Mouse (Mus musculus) midbrain, embryonic 13.5 days (tissue): ENCODE measurements around the gene Fgfbp3. TPM values are rescaled to one million over a fixed set of nuclear protein-coding genes. Genes with fewer than 3 reads are reported as not detected.

Experiments used
- ATAC-seq: fragments of 200-750 bp; cut with Nextera tagmentation; 2 replicates; pipeline ENCODE4 v1.8.0; 2017; ENCODE audit warnings: mild to moderate bottlenecking, moderate TSS enrichment, moderate library complexity
- H3K27ac ChIP-seq: fragments of 300-500 bp; sonication (generic); 2 replicates; pipeline ENCODE4 v1.5.1; 2015; ENCODE audit warnings: inconsistent platforms, mild to moderate bottlenecking, moderate library complexity
- H3K27me3 ChIP-seq: fragments of 300-500 bp; sonication (generic); 2 replicates; pipeline ENCODE4 v1.6.1; 2015; ENCODE audit warnings: mild to moderate bottlenecking, inconsistent platforms
- H3K36me3 ChIP-seq: fragments of 300-500 bp; sonication (generic); 2 replicates; pipeline ENCODE4 v1.6.1; 2015; ENCODE audit warnings: mild to moderate bottlenecking, inconsistent platforms
- H3K4me1 ChIP-seq: fragments of 300-500 bp; sonication (generic); replicated peaks from 2 replicates; pipeline ENCODE4 v1.6.1; 2015; ENCODE audit warnings: inconsistent platforms
- H3K4me2 ChIP-seq: fragments of 300-500 bp; sonication (generic); replicated peaks from 2 replicates; pipeline ENCODE4 v1.6.1; 2015; ENCODE audit warnings: moderate library complexity, mild to moderate bottlenecking, inconsistent platforms
- H3K4me3 ChIP-seq: fragments of 300-500 bp; sonication (generic); replicated peaks from 2 replicates; pipeline ENCODE4 v1.5.1; 2015; ENCODE audit warnings: mild to moderate bottlenecking, inconsistent platforms
- H3K9ac ChIP-seq: fragments of 300-500 bp; sonication (generic); replicated peaks from 2 replicates; pipeline ENCODE4 v1.6.1; 2015; ENCODE audit warnings: mild to moderate bottlenecking, inconsistent platforms
- H3K9me3 ChIP-seq: fragments of 300-500 bp; sonication (generic); 2 replicates; pipeline ENCODE4 v1.6.1; 2016; ENCODE audit warnings: mild to moderate bottlenecking, inconsistent platforms
- WGBS: fragments of 180-500 bp; shearing (Covaris S2); methylation state at CpG from one replicate; pipeline ENCODE4 v1.1.7; 2015; 5-methylcytosine and 5-hydroxymethylcytosine counted together
- polyA plus RNA-seq: library from polyadenylated mRNA; unstranded; fragments of >200 nt; fragmentation: Nextera tagmentation; extraction: Ambion mirVana; gene quantifications from 2 replicates; pipeline ENCODE4 v1.2.1, GENCODE M21; 2015

Gene Fgfbp3
- polyA plus RNA-seq, 1 experiment from 2014 or later = 45.5 TPM

DNA sequence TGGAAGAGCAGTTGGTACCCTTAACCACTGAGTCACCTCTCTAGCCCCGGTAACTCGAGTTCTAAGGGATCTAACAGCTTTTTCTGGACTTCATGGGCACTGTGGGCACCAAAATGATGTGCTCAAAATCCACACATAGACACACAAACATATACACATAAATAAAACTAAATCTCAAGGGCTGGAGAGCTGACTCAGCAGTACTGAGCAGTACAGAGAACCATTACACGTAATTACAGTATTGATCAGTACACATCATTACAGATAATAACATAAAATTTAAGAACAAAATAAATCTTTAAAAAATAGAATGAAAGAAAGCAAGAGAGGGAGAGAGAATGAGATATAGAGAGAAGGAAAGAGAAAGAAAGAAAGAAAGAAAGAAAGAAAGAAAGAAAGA is 10.3 kb downstream of the Fgfbp3 start:
- Histone ChIP-seq H3K9me3 (no peaks in the 10 kb centered on the region), H3K27me3 (peaks cover 9% of the 10 kb centered on the region), H3K27ac (no peak overlapping the region), H3K4me3 (no peak overlapping the region), H3K4me1 (peaks cover 17% of the 10 kb centered on the region), H3K9ac (no peak overlapping the region), H3K36me3 (no peaks in the 10 kb centered on the region), H3K4me2 (no peak overlapping the region)
- ATAC-seq = no peak
- 81% methylated on average over 3 of the region's 3 CpGs for WGBS

DNA sequence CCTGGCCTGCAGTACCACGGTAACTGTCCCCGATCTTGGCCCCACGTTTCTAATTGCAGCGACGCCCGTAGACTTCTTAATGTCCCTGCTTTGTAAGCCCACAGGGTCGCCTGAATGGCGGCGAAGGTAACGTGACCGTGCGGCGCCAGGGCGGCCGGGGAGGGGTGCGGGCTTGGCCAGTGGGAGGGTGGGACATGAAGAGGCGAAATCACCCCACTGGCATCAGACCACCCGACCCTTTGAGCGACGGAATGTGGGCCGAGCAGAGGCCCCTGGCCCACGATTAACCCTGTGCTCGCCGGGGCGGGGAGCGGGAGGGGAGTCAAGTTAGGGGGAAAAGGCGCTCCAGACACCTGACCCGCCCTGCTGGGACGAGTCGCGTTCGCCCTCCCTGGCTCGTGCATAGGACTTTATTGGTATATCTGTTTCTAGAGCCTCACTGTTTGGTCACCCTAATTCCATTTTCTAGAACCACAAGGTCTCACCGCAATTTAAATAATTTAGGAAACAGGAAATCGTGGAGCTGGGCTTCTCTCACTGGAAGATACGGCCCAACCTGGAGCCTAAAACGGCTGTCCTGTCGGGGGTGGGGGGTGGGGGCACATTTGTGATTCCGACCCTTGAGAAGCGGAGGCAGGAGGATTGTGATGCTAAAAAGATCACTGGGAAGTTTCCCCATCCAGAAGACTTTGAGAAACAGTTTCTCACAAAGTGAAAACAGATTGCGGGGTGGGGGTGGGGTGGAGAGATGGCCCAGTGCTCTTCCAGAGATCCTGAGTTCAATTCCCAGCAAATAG is 15.0 kb downstream of the Fgfbp3 start:
- Histone ChIP-seq H3K4me1 (peaks cover 16% of the 10 kb centered on the region), H3K9me3 (no peaks in the 10 kb centered on the region), H3K36me3 (no peaks in the 10 kb centered on the region), H3K9ac (peak overlapping the region; percentile 67), H3K27ac (peak overlapping the region; percentile 80), H3K27me3 (no peaks in the 10 kb centered on the region; the same call in 1 of the 2 replicates), H3K4me3 (peak overlapping the region; percentile 48), H3K4me2 (peak overlapping the region; percentile 72)
- under 1% methylated on average over 41 of the region's 41 CpGs for WGBS
- ATAC-seq = peak; percentile 93

DNA sequence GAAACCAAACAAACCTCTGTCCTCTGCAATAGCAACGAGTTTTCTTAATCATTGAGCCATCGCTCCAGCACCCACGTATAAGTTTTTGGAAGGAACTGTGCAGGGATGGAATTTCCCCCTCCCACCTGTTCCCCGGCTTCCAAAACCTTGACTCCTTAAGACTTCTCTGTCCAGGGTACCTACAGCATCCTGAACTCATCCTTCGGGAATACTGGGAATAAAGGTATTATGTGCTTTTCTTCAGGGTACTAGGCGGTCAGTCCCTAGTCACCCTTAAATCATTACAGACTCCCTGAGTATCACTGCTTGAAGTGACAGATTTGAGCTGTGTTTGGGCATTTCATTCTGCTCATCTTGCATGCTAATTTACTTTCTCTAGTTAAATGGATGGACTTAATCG is 16.0 kb downstream of the Fgfbp3 start:
- WGBS = 35% methylated on average over 7 of the region's 7 CpGs
- no peaks in the 10 kb centered on the region for H3K9me3 ChIP-seq
- no peaks in the 10 kb centered on the region for H3K36me3 ChIP-seq
- H3K27ac ChIP-seq = peak overlapping the region; percentile 80
- H3K4me2 ChIP-seq = peak overlapping the region; percentile 72
- peak overlapping the region; percentile 67; the same call in 1 of the 2 replicates for H3K9ac ChIP-seq
- ATAC-seq = no peak
- H3K4me1 ChIP-seq = peaks cover 16% of the 10 kb centered on the region
- peak overlapping the region; percentile 48 for H3K4me3 ChIP-seq
- no peaks in the 10 kb centered on the region; the same call in 1 of the 2 replicates for H3K27me3 ChIP-seq

DNA sequence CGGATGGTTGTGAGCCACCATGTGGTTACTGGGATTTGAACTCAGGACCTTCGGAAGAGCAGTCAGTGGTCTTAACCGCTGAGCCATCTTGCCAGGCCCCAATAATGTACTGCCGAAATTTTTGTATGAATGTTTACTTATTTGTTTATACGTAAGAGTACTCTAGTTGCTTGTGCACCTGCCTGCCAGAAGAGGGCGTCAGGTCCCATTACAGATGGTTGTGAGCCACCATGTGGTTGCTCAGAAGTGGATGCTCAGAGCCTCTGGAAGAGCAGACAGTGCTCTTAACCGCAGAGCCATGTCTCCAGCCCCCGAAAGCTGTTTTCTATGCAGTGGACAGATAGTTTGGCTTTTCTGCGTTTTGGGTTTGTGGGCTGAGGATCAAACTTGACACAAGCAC is 21.6 kb downstream of the Fgfbp3 start:
- Histone ChIP-seq H3K9me3 (no peaks in the 10 kb centered on the region), H3K36me3 (peaks cover 21% of the 10 kb centered on the region), H3K4me2 (no peak overlapping the region), H3K4me1 (peaks cover 17% of the 10 kb centered on the region), H3K9ac (no peak overlapping the region), H3K4me3 (no peak overlapping the region), H3K27ac (peak overlapping the region; percentile 78), H3K27me3 (no peaks in the 10 kb centered on the region; the same call in 1 of the 2 replicates)
- 45% methylated on average over 9 of the region's 9 CpGs for WGBS
- ATAC-seq = no peak

DNA sequence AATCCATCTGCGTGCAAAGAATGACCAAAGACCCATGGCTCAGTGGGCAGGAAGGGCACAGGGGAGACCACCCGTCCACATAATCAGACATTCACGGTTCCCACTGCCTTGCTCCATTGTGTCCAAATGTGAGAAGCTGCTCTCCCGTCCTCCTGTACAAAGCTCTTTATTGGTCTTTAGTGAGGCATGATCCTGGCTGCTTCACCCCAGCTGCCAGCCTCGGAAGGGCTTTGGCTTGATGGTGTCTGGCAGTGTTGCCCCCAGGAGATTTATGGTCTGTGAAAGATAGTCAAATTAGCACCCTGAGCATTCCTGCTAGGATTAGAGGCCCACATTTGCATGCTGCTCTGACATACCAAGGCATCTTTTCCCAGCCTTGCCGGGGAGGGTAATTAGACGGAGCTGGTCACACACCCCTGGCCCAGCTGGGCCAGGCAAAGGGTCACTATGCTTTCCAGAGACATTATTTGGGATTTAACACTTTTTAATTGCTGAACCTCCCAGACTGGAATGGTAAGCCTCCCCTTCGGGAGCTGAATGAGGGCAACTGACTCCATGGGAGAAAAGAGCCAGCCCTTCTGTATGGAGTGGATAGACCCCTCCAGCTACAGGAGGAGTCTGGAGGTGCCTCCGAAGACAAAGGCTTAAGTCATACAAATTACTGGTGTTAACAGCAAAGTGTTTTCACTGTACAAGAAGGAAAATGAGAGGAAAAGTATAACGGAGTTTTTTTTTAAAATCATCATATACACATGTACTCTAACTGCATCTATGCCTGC is 22.4 kb downstream of the Fgfbp3 start:
- H3K4me2 ChIP-seq = 0 out of 2 replicates have a peak overlapping the region, but pooled peaks have one; percentile 11
- peak overlapping the region; percentile 48 for H3K9ac ChIP-seq
- no peaks in the 10 kb centered on the region for H3K27me3 ChIP-seq
- H3K9me3 ChIP-seq = no peaks in the 10 kb centered on the region
- ATAC-seq = peak; percentile 93
- peak overlapping the region; percentile 78 for H3K27ac ChIP-seq
- H3K4me1 ChIP-seq = peaks cover 17% of the 10 kb centered on the region
- peaks cover 27% of the 10 kb centered on the region for H3K36me3 ChIP-seq
- H3K4me3 ChIP-seq = no peak overlapping the region
- 3% methylated on average over 10 of the region's 10 CpGs for WGBS

DNA sequence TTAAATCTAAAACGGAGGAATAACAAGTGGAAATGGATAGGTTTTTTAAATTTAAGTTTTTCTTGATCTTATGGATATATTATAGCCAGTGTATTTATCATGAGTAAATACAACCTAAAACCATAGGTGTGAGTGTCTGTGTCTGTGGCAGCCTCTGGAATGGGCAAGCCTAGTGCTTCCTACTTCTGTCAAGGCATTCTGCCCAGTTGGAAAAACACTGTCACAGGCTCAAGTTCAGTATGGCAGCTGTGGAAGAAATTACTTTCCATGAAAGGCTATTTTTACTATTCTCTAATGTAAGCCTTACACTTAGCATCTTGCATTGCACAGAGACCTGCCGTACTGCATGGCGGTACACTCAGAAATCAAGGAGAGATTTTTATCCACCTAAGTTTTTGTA is 27.7 kb downstream of the Fgfbp3 start:
- WGBS = over 99% methylated on average over 3 of the region's 3 CpGs
- ATAC-seq = no peak
- Histone ChIP-seq H3K9me3 (no peaks in the 10 kb centered on the region), H3K4me2 (no peak overlapping the region), H3K27ac (no peak overlapping the region), H3K4me3 (no peak overlapping the region), H3K4me1 (peaks cover 10% of the 10 kb centered on the region), H3K27me3 (no peaks in the 10 kb centered on the region), H3K36me3 (peaks cover 75% of the 10 kb centered on the region), H3K9ac (no peak overlapping the region)

DNA sequence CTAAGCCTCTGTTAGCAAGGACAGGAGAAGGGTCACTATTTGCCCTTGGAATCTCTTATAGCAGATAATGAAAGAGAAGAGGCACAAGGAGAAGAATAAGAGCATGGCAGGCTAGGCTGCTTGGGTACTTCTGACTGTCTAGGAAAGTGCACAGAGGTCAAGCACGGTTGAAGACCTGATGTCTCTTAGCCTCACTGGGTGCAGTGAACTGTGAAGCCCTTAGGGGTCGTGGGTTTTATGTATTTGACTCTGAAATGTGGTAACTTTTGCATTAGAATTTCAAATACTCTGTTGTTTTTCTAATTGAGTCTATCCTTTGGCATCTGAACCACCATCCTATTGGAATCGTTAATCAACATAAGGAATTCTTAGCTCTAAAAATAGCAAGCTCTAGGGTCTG is 31.7 kb downstream of the Fgfbp3 start:
- Histone ChIP-seq H3K4me2 (no peak overlapping the region), H3K9me3 (no peaks in the 10 kb centered on the region), H3K4me1 (no peaks in the 10 kb centered on the region), H3K9ac (no peak overlapping the region), H3K27ac (no peak overlapping the region), H3K27me3 (no peaks in the 10 kb centered on the region), H3K36me3 (peaks cover 86% of the 10 kb centered on the region), H3K4me3 (no peak overlapping the region)
- WGBS = 45% methylated on average over 3 of the region's 3 CpGs
- ATAC-seq = no peak

DNA sequence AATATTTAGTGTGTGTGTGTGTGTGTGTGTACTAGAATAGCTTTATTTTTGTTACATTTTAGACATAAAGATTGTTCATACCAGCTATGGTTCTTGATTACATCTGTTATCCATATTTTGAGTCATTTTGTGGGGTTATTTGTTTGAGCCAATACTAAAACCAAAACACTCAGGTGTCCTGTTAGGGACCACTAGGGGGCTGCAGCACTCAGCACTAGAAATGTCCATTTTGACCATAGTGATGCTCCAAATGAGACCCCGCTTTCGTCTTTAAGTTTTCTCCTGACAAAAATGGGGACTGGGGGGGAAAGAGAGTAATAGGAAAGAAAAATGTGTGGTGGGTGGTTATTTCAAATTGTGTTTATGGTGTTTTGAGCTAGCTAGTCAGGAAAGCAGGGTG is 33.1 kb downstream of the Fgfbp3 start:
- no peaks in the 10 kb centered on the region for H3K4me1 ChIP-seq
- no peaks in the 10 kb centered on the region for H3K9me3 ChIP-seq
- 78% methylated on average over 2 of the region's 2 CpGs for WGBS
- H3K9ac ChIP-seq = no peak overlapping the region
- no peak overlapping the region for H3K4me2 ChIP-seq
- H3K36me3 ChIP-seq = peaks cover 87% of the 10 kb centered on the region
- ATAC-seq = no peak
- no peak overlapping the region for H3K4me3 ChIP-seq
- no peak overlapping the region for H3K27ac ChIP-seq
- no peaks in the 10 kb centered on the region for H3K27me3 ChIP-seq

DNA sequence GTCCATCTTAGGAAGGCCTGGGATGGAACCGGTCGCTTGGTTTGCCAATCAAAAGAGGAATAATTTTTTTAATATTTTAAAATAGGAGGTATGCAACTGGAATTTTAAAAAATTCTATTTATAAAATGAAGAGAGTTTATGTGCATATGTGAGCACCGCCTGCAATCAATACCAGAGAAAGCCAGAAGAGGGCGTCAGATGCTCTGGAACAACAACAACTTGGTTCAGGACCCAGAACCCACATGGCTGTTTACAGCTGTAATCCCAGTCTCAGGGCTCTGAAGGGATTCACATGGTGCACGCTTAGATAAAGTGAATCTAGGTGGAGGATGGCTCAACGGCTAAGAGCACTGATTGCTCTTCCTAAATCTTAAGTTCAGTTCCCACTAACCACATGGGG is 36.3 kb downstream of the Fgfbp3 start:
- no peaks in the 10 kb centered on the region for H3K9me3 ChIP-seq
- no peak overlapping the region for H3K4me2 ChIP-seq
- 76% methylated on average over 6 of the region's 6 CpGs for WGBS
- H3K27ac ChIP-seq = no peak overlapping the region
- H3K9ac ChIP-seq = no peak overlapping the region
- no peak overlapping the region for H3K4me3 ChIP-seq
- no peaks in the 10 kb centered on the region for H3K4me1 ChIP-seq
- H3K27me3 ChIP-seq = no peaks in the 10 kb centered on the region
- peaks cover 81% of the 10 kb centered on the region for H3K36me3 ChIP-seq
- 0 out of 2 replicates have a peak, but pooled peaks have one; percentile 17 for ATAC-seq

DNA sequence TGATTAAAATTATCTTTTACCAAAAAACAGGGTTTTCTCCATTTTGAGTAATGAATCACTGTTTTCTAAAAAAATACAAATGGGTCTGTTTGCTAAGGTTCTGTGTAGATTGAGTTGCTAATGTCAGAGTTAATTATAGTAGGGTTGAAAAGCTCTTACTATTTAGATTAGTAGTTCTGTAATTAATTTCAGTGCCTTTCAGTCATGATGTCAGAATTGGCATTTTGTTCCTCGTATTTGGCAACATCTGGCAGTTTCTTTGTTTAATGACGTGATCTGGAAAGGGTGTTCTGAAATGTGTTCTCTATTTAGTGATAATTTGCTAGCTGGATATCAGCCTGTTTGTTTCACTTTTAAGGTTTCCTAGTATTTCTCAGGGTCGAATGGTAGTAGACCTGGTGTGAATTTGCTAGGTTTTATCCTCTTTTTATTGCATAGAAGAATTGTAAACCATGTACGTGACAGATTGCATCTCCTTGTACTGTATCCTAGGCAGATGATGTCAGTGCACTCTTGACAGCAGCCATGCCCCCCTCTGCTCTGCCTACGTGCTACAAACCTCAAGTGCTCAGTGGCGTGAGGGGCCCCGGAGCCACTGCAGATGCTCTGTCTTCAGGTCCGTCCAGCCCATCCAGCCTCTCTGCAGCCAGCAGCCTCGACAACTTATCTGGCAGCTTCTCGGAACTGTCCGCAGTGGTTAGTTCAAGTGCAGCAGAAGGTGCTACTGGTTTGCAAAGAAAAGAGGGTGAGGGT is 40.5 kb downstream of the Fgfbp3 start:
- WGBS = 85% methylated on average over 11 of the region's 11 CpGs
- Histone ChIP-seq H3K9me3 (no peaks in the 10 kb centered on the region), H3K9ac (no peak overlapping the region), H3K4me3 (no peak overlapping the region), H3K27me3 (no peaks in the 10 kb centered on the region), H3K4me1 (no peaks in the 10 kb centered on the region), H3K36me3 (peaks cover 82% of the 10 kb centered on the region), H3K27ac (no peak overlapping the region), H3K4me2 (no peak overlapping the region)
- no peak for ATAC-seq

DNA sequence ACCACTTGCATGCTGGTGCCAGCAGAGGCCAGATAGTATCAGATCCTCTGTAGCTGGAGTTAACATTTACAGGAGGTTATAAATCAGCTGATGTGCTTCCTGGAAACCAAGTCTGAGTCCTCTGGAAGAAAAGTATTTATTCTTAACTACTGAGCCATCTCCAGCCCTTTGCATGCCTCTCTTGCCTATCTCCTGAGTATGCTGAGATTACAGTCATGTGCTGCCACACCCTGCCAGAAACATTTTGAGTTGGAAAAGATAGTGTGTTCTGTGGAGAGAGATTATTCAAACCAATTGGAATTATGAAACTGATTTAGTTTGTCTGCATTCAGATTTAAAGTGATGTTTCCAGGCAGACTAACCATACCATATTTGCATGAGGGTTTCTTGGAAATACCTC is 42.1 kb downstream of the Fgfbp3 start:
- H3K36me3 ChIP-seq = peaks cover 80% of the 10 kb centered on the region
- H3K9ac ChIP-seq = no peak overlapping the region
- ATAC-seq = no peak
- no peak overlapping the region for H3K27ac ChIP-seq
- H3K27me3 ChIP-seq = no peaks in the 10 kb centered on the region
- H3K9me3 ChIP-seq = no peaks in the 10 kb centered on the region
- H3K4me3 ChIP-seq = no peak overlapping the region
- H3K4me2 ChIP-seq = no peak overlapping the region
- no peaks in the 10 kb centered on the region for H3K4me1 ChIP-seq

DNA sequence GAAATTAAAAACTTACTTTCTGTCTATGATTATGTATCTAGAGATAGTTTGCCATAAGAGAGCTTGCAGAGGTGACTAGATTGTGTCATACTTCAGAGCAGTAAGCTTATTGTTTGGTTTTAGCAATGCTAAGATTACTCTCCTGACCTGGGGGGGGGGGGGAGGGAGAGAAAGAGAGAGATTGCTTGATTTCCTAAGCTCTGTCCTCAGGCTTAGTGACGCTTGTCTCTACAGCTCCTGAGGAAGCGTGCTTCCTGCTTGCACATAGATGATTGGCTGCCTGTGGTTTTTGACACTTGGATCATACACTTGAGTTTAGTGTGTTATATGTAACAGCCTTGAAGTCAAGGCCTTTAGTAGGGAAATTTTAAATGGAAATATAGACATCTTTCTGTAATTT is 44.8 kb downstream of the Fgfbp3 start:
- no peak overlapping the region for H3K4me3 ChIP-seq
- no peak for ATAC-seq
- H3K27me3 ChIP-seq = no peaks in the 10 kb centered on the region
- no peak overlapping the region for H3K27ac ChIP-seq
- H3K9me3 ChIP-seq = no peaks in the 10 kb centered on the region
- H3K4me2 ChIP-seq = no peak overlapping the region
- no peak overlapping the region for H3K9ac ChIP-seq
- H3K4me1 ChIP-seq = no peaks in the 10 kb centered on the region
- 79% methylated on average over 2 of the region's 2 CpGs for WGBS
- H3K36me3 ChIP-seq = peaks cover 70% of the 10 kb centered on the region
